Mouse (Mus musculus) lung, embryonic 15.5 days (tissue): ENCODE data around the gene Lclat1. TPM values are rescaled to one million over a fixed set of nuclear protein-coding genes. Genes with fewer than 3 reads are reported as not detected.

Source experiments
- ATAC-seq: fragments of 200-750 bp; cut with Nextera tagmentation; 2 replicates; pipeline ENCODE4 v1.8.0; 2017; ENCODE audit warnings: moderate number of reproducible peaks, borderline replicate concordance; ENCODE audit not compliant: low FRiP score, low TSS enrichment; ENCODE audit errors: extremely low read depth
- H3K27ac ChIP-seq: fragments of 300-500 bp; sonication (generic); 2 replicates; pipeline ENCODE4 v1.5.1; 2015; ENCODE audit warnings: moderate library complexity, mild to moderate bottlenecking, inconsistent platforms
- H3K27me3 ChIP-seq: fragments of 300-500 bp; sonication (generic); 2 replicates; pipeline ENCODE4 v1.6.1; 2015; ENCODE audit warnings: inconsistent platforms
- H3K36me3 ChIP-seq: fragments of 300-500 bp; sonication (generic); 2 replicates; pipeline ENCODE4 v1.6.1; 2015; ENCODE audit warnings: inconsistent platforms
- H3K4me1 ChIP-seq: fragments of 300-500 bp; sonication (generic); 2 replicates; pipeline ENCODE4 v1.6.1; 2015; ENCODE audit warnings: inconsistent platforms
- H3K4me2 ChIP-seq: fragments of 300-500 bp; sonication (generic); 2 replicates; pipeline ENCODE4 v1.6.1; 2015; ENCODE audit warnings: inconsistent platforms, mild to moderate bottlenecking, moderate library complexity
- H3K4me3 ChIP-seq: fragments of 300-500 bp; sonication (generic); 2 replicates; pipeline ENCODE4 v1.5.1; 2015; ENCODE audit warnings: mild to moderate bottlenecking, inconsistent platforms
- H3K9ac ChIP-seq: fragments of 300-500 bp; sonication (generic); 2 replicates; pipeline ENCODE4 v1.6.1; 2015; ENCODE audit warnings: inconsistent platforms
- H3K9me3 ChIP-seq: fragments of 300-500 bp; sonication (generic); 2 replicates; pipeline ENCODE4 v1.6.1; 2016; ENCODE audit warnings: inconsistent platforms
- WGBS: fragments of 180-500 bp; shearing (Covaris S2); methylation state at CpG from one replicate; pipeline ENCODE4 v1.1.7; 2015; 5-methylcytosine and 5-hydroxymethylcytosine counted together
- polyA plus RNA-seq: library from polyadenylated mRNA; unstranded; fragments of >200 nt; fragmentation: Nextera tagmentation; extraction: Ambion mirVana; gene quantifications from 2 replicates; pipeline ENCODE4 v1.2.1, GENCODE M21; 2015

Gene Lclat1
- polyA plus RNA-seq, 1 experiment from 2014 or later, result 13.4 TPM

DNA sequence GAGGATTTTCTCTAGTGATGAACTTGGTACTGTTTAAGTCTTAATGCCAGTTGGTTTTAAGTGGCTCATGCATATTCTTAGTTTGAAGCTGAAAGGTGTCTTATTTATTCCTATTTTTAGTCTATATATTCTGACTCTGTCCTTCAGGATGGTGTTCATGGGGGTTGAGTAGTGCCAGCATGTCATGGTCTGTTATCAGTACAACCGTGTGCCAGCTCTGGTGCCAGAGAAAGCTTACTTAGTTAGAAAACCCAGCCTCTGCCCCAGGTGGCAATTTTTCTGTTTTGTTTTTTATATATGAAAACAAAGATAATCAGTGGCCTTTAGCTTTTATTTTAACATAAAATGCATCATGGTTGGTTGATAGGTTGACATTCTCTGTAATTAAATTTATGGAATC is 126.2 kb downstream of the Lclat1 start:
- Histone ChIP-seq H3K27me3 (no peaks in the 10 kb centered on the region), H3K9me3 (no peaks in the 10 kb centered on the region), H3K27ac (no peak overlapping the region), H3K4me3 (no peak overlapping the region), H3K9ac (no peak overlapping the region), H3K36me3 (no peaks in the 10 kb centered on the region), H3K4me1 (peaks cover 7% of the 10 kb centered on the region; the same call in 1 of the 2 replicates), H3K4me2 (no peak overlapping the region)
- no peak for ATAC-seq
- 82% methylated on average over 1 of the region's 1 CpGs for WGBS

DNA sequence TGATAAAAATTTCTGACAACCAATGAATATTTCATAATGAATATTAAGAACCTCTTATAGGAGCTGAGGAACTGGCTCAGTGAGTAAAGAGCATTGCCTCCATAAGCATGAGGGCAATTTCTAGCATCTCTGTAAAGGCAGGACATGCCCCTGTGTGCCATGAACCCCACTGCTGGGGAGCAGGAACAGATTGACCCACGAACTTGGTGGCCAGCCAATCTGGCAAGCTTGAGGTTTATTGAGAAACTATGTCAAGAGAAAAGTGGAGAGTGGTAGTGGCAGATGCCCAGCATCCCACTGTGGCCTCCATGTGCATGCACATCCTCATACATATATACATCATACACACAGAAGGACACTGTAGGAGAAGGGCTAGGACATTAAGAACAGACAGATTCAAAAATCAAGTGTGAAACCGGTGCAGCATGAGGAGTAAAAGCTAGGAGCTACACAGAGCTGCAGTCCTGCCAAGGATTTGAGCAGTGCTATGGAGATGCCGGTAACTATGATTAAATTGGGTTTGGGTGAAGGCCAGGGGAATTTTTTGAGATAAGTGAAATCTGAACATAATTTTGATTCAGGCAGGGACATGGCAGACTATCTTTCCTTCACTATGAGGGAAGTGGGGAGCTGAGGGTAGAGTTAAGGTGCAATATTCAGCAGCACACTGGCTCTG is 129.5 kb downstream of the Lclat1 start:
- WGBS, result 60% methylated on average over 3 of the region's 3 CpGs
- no peak for ATAC-seq
- Histone ChIP-seq H3K4me1 (peaks cover 7% of the 10 kb centered on the region; the same call in 1 of the 2 replicates), H3K9ac (no peak overlapping the region), H3K27ac (no peak overlapping the region), H3K27me3 (no peaks in the 10 kb centered on the region), H3K4me2 (no peak overlapping the region), H3K36me3 (no peaks in the 10 kb centered on the region), H3K4me3 (no peak overlapping the region), H3K9me3 (no peaks in the 10 kb centered on the region)

DNA sequence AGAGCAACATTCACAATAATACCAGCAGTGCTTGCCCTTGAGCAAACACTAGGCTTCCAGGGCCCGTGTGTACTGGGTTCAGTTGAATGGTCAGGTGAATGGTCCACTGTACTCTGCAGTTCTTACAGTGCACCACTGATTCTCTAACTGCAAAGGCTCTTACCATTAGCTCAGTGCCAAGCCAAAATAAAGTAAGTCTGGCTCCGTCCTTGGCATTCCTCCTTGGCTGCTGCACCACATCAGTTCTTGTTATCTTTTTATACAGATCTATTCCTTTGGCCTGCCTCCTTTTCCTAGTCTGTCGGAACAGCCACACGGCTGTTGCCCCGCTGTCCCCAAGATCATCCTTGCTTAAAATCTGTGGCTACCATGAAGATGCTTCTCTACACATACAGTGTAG is 130.7 kb downstream of the Lclat1 start:
- no peak overlapping the region for H3K27ac ChIP-seq
- no peak overlapping the region for H3K4me2 ChIP-seq
- no peak for ATAC-seq
- H3K27me3 ChIP-seq, result no peaks in the 10 kb centered on the region
- 76% methylated on average over 5 of the region's 5 CpGs for WGBS
- H3K9ac ChIP-seq, result no peak overlapping the region
- H3K9me3 ChIP-seq, result no peaks in the 10 kb centered on the region
- H3K4me3 ChIP-seq, result no peak overlapping the region
- H3K36me3 ChIP-seq, result no peaks in the 10 kb centered on the region
- H3K4me1 ChIP-seq, result peaks cover 7% of the 10 kb centered on the region; the same call in 1 of the 2 replicates

DNA sequence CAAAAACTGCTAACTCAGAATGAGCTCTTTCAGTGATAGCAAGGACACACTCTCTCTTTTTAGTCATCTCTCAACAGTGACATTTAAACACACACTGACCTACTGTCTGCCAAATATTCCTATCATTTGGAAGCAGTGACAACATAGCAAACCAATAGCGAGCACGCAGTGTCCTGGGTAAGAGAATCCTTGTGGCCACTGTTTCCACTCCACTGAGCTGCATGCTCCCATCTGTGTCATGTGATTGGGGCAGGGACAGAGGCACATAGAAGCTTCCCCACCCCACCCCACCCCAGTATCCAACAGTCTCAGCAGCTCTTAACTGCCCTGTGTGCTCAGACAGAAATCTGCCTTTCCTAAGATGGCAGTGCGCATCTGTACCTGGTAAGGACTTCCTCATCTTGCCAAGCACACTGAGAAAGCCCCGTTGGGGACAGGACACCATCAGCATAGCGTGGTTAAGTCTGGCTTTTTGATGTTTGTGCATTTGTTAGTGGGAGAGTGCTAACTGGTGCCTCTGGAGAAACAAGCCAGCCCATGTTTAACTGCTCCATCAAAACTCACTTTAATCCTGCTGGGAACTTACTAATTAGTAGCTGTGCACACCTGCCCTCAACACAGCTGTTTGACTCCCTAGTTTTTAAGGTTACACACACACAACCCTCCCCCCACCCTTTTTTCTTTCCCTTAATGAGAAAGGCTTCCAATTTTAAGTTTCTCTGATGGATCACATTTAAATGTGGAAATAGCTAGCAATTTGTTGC is 133.5 kb downstream of the Lclat1 start:
- 84% methylated on average over 5 of the region's 5 CpGs for WGBS
- no peaks in the 10 kb centered on the region for H3K9me3 ChIP-seq

DNA sequence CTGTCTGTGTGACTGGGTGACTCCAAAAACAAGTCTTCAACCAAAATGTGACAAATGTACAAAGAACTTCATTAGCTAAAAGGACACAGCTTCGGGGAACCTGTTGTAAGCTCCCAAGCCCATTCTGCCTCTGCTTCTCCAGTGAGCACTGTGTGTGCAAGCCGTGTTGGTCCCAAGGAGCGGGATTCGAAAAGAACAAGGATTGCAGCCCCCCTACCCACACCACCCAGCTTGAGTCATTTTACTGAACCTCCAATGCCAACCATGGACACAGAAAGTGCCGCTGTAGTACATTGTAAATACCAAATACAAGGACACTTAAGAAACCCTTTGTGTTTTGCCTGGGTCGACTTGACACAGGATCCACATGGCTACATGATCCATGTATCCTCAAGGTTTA is 135.9 kb downstream of the Lclat1 start:
- no peaks in the 10 kb centered on the region for H3K9me3 ChIP-seq
- ATAC-seq, result no peak
- H3K27me3 ChIP-seq, result no peaks in the 10 kb centered on the region
- WGBS, result 87% methylated on average over 6 of the region's 6 CpGs
- H3K4me3 ChIP-seq, result no peak overlapping the region
- no peak overlapping the region for H3K27ac ChIP-seq
- H3K4me1 ChIP-seq, result 0 out of 2 replicates have a peak, but pooled peaks cover 6% of the 10 kb centered on the region
- no peaks in the 10 kb centered on the region for H3K36me3 ChIP-seq
- H3K4me2 ChIP-seq, result no peak overlapping the region
- no peak overlapping the region for H3K9ac ChIP-seq

More for the DNA sequence above, 133.5 kb downstream of the Lclat1 start:
- H3K4me2 ChIP-seq, result no peak overlapping the region
- no peak for ATAC-seq
- no peaks in the 10 kb centered on the region for H3K36me3 ChIP-seq
- H3K4me1 ChIP-seq, result peaks cover 13% of the 10 kb centered on the region; the same call in 1 of the 2 replicates
- no peak overlapping the region for H3K4me3 ChIP-seq
- H3K27me3 ChIP-seq, result no peaks in the 10 kb centered on the region
- H3K9ac ChIP-seq, result no peak overlapping the region
- H3K27ac ChIP-seq, result no peak overlapping the region

DNA sequence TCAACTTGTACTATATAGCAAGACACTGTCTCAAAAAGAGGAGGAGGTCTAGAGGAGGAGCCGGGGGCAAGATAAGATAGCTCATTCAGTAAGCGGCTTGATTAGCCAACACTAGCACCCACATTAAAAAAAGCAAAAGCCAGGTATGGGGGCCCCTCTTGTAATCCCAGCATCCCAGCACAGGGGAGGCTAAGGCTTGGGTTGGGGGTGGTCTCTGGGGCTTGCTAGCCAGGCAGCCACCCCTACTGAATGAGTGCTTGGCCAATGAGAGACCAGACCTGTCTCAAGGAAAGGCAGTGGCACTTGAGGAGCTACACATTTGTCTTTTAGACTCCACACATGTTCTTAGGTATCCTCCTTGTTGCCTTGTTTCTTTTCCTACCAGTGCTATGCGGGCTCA is 136.8 kb downstream of the Lclat1 start:
- no peaks in the 10 kb centered on the region for H3K9me3 ChIP-seq
- H3K4me2 ChIP-seq, result no peak overlapping the region
- no peaks in the 10 kb centered on the region for H3K36me3 ChIP-seq
- WGBS, result 81% methylated on average over 3 of the region's 3 CpGs
- 0 out of 2 replicates have a peak, but pooled peaks cover 6% of the 10 kb centered on the region for H3K4me1 ChIP-seq
- no peak for ATAC-seq
- no peaks in the 10 kb centered on the region for H3K27me3 ChIP-seq
- no peak overlapping the region for H3K4me3 ChIP-seq
- H3K9ac ChIP-seq, result no peak overlapping the region
- no peak overlapping the region for H3K27ac ChIP-seq

DNA sequence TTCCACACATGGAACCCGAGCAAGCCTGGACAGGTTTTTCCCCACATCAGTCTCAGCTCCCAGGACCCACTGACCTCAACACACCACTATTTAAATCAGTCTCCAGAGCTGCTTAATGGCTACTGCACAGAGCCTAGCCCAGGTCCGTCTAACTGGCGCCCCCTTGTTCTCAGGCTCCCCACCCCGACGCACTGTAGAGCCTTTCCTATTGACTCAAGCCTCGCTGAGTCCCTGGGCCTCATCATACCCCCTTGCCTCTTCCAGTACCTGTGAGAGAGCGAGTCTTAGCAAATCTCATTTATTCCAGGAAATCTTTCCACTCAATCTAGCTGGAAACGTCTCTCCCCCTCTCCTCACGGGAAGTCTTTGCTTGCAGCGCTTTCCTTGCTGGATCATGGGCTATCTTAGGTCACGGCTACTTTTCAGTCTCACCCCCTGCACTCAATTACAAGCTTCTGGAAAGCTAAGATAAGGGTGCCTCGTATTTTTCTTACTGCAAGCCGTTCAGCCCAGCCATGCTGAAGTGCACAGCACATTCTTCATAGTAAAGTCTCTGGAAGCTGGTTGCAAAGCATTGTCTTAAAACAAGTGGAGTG is 137.4 kb downstream of the Lclat1 start:
- Histone ChIP-seq H3K36me3 (no peaks in the 10 kb centered on the region), H3K9me3 (no peaks in the 10 kb centered on the region), H3K4me2 (no peak overlapping the region), H3K4me3 (no peak overlapping the region), H3K9ac (no peak overlapping the region), H3K27ac (no peak overlapping the region), H3K27me3 (no peaks in the 10 kb centered on the region), H3K4me1 (0 out of 2 replicates have a peak, but pooled peaks cover 6% of the 10 kb centered on the region)
- 37% methylated on average over 13 of the region's 13 CpGs for WGBS
- ATAC-seq, result no peak

DNA sequence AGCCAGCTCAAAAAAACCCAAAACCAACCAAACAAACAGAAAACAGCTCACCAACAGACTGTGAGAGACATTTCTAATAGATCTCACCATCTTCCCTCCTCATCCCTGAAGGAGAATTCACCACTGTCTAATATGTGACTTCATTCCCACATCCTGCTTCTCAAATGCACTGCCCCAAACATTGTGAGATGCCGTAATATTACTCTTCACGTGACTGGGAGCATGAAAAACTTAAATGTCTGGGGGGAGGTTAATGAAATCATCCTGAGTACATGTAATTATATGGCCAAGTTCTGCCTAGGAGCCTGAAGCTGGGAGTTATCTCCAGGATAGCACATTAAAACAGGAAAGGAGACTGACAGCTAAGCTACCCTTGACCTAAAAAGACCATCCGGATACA is 138.3 kb downstream of the Lclat1 start:
- Histone ChIP-seq H3K36me3 (no peaks in the 10 kb centered on the region), H3K4me1 (0 out of 2 replicates have a peak, but pooled peaks cover 6% of the 10 kb centered on the region), H3K9me3 (no peaks in the 10 kb centered on the region), H3K27ac (no peak overlapping the region), H3K9ac (no peak overlapping the region), H3K4me2 (no peak overlapping the region), H3K27me3 (no peaks in the 10 kb centered on the region), H3K4me3 (no peak overlapping the region)
- WGBS, result 64% methylated on average over 3 of the region's 3 CpGs
- no peak for ATAC-seq

DNA sequence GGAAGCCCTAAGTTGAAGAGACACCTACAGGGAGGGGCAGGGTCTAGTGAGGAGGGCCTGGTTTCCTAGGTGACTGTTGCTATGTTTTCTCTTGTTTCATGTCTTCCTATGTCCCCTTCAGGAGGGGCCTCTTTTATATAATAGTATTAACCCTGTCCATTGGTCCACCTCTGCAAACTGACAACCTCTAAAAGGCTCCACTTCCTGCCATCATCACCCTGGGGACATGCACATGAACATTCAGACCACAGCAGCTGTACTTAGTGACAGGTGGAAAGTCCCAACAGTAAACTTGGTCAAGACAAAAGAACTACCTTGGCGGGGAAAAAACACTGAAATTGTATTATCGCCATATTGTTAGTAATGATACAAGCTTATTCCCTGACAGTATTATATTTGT is 139.1 kb downstream of the Lclat1 start:
- peaks cover 15% of the 10 kb centered on the region; the same call in 1 of the 2 replicates for H3K4me1 ChIP-seq
- no peak overlapping the region for H3K27ac ChIP-seq
- no peak overlapping the region for H3K4me2 ChIP-seq
- no peak overlapping the region for H3K4me3 ChIP-seq
- no peaks in the 10 kb centered on the region for H3K9me3 ChIP-seq
- 91% methylated on average over 2 of the region's 2 CpGs for WGBS
- no peaks in the 10 kb centered on the region for H3K36me3 ChIP-seq
- H3K9ac ChIP-seq, result no peak overlapping the region
- no peak for ATAC-seq
- no peaks in the 10 kb centered on the region for H3K27me3 ChIP-seq

DNA sequence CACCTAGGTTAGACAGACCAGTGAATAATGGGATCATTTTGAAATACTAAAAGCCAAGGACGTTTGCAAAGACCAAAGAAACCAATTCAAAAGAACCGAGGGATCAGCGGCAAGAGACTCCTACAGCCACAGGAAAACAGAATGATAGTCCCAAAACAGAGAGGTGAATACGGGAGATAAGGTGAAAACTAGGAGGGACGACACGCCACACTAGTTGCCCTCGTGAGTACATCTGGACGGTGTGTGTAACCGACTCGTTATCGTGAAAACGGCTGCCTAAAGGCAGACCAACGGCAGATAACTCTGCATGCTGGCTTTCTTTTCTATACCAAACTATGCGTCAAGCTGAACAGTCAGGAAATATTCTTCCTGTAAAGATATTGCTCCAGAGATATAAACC is 140.0 kb downstream of the Lclat1 start:
- Histone ChIP-seq H3K36me3 (no peaks in the 10 kb centered on the region), H3K4me1 (peaks cover 20% of the 10 kb centered on the region; the same call in 1 of the 2 replicates), H3K27me3 (no peaks in the 10 kb centered on the region), H3K9me3 (no peaks in the 10 kb centered on the region), H3K27ac (no peak overlapping the region), H3K4me3 (no peak overlapping the region), H3K4me2 (no peak overlapping the region), H3K9ac (no peak overlapping the region)
- WGBS, result 89% methylated on average over 14 of the region's 14 CpGs
- ATAC-seq, result no peak

DNA sequence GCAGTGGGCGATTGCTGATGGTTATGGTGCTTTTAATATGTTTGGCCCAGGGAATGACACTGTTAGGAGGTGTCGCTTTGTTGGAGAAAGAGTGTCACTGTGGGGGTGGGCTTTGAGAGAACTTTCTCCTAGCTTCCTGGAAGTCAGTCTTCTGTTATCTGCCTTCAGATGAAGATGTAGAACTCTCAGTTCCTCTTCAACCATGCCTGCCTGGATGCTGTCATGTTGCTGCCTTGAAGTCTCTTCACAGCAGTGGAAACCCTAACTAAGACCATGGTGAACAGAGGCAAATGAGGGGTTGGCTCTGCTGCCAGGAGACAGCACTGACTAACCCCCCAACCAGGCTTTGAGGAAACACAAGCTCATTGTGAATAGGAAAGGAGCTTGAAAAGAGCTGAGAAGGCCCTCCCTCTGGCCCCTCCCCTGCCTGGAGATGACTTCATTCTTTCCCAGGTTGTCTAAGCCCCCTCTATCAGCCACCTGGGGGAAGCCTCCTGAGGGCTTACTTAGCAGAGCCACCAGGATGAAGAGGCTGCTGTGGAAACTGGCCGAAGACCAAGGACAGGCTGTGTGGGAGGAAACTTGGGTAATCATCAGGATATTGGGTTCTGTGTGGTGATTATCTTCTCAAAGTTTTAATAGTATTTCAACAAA is 142.8 kb downstream of the Lclat1 start:
- no peaks in the 10 kb centered on the region for H3K9me3 ChIP-seq
- peaks cover 16% of the 10 kb centered on the region; the same call in 1 of the 2 replicates for H3K4me1 ChIP-seq
- no peak overlapping the region for H3K4me3 ChIP-seq
- no peak overlapping the region for H3K4me2 ChIP-seq
- 0 out of 2 replicates have a peak, but pooled peaks have one; percentile 39 for ATAC-seq
- H3K27ac ChIP-seq, result no peak overlapping the region
- no peaks in the 10 kb centered on the region for H3K36me3 ChIP-seq
- no peak overlapping the region for H3K9ac ChIP-seq
- 81% methylated on average over 3 of the region's 3 CpGs for WGBS
- H3K27me3 ChIP-seq, result no peaks in the 10 kb centered on the region
